1 mouse cellular context compared by ENCODE assay signal in the genomic region with DNA sequence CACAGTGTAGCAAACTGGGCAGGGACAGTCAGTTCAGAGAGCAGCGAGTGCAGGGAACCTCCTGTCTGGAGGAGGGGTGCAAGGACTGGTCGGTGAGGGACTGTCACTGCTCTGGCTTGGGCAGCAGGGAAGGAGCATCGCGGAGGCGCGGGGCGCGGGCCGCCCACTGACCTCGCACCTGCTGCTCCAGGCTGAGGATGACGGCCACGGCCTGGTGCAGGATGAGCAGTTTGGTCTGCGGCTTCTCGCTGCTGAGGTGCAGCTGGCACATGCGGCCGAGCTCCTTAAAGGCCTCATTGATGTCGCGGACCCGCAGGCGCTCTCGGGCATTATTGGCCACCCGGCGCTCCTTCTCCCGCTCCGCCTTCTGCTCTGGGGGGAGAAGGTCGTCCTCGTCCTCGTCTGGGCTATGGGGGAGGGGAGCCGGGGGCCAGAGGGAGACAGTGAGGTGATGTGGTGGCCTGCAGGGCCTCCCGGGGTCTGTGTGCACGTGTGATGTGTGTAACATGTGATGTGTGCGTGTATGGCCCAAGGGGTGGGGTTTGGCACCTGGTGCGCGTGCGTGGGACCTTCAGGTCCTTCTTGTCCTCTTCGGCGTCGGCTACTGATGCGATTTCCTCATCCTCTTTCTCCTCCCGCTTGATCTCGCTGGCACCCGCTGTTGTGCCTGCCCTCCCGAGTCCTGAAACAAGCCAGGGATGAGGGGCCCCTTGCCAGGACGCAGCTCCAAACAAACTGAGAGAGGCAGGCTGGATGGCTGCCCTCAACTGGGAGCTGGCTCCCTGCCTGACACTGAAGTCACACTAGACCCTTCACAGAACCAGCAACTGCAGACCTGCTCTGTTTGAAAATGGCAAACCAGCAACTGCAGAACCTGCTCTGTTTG.
TF ChIP-seq lines count a peak whose summit lies in the region.

No protein-coding gene starts in this region.

TF ChIP-seq in CH12.LX, 34 proteins besides CTCF, POLR2A, EP300 and RAD21:
- no peak for TF ChIP-seq TBP (conservative IDR thresholded peaks at IDR 0.05; ENCODE audit: low read depth, low read length)
- TF ChIP-seq HCFC1 (IDR thresholded peaks at IDR 0.05; ENCODE audit: low read depth, low read length): no peak
